Mouse (Mus musculus) kidney, postnatal 25 days (tissue): Measurements from ENCODE around the gene Tmem143.
"Not testable (repeated sequence)": the region's sequence is repeated elsewhere in the genome, so short reads cannot be mapped to it uniquely, and the experiment has no call there.

Experiments
- DNase-seq, 2 experiments: peaks; one replicate each; pipeline ENCODE4 v3.0.0; 2021; ENCODE audit warnings: mixed read lengths in 2 of 2

Tmem143 gene

GRCm38 (mm10) chr7:45923762-45924428, 27.2 kb downstream of the Tmem143 start, which contains the start of gene Ccdc114:
Gene Ccdc114 (plus strand): TSS chr7:45924072.
- DNase-seq: peak; percentile 86 to 95

DNA sequence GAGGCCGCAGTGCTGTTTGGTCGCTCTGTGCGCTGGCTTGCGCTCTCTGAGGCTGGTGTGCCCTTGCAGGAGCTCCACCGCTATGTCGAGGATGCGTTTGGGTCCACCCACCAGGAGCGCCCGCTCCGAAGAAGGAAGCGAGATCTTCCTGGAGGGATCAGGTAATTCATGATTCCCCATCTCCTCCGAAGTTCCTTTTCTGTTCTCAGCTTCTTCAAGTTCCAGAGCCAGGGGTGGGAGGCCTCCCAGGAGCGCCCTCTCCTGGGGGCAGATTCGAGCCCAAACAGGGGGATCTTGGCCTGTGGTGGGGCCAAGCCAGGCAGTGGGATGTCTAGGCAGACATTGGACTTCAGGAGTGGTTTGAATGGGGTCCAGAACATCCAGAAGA, 27.7 kb downstream of the Tmem143 start:
- peak; percentile 40 to 54 for DNase-seq

GRCm38 (mm10) chr7:45928626-45929295, 32.0 kb downstream of the Tmem143 start:
- no peak for DNase-seq

GRCm38 (mm10) chr7:45929688-45930087, 32.9 kb downstream of the Tmem143 start:
- DNase-seq: no peak

GRCm38 (mm10) chr7:45933766-45934165, 37.0 kb downstream of the Tmem143 start:
- not testable (repeated sequence) for DNase-seq

GRCm38 (mm10) chr7:45935114-45935513, 38.4 kb downstream of the Tmem143 start:
- peak; percentile 72 to 81 for DNase-seq

DNA sequence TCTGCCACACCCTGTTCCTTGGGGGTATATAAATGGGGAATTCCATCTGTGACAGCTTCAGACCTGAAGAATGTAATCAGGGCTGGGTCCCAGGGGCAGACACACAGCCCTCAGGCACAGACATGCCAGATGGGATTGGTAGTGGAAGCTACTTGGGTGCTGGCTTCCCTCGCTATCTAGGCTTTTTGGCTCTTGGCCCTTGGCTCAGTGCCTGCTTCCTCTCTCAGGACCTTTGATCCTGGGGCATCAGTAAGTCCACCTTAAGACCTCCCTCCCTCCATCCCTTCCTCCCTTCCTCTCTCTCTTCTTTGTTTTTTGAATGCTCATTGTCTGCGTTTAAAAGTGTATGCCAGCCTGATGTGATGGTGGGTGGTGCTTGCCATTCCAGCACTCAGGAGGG, 43.1 kb downstream of the Tmem143 start:
- DNase-seq: peak; percentile 73 to 79

DNA sequence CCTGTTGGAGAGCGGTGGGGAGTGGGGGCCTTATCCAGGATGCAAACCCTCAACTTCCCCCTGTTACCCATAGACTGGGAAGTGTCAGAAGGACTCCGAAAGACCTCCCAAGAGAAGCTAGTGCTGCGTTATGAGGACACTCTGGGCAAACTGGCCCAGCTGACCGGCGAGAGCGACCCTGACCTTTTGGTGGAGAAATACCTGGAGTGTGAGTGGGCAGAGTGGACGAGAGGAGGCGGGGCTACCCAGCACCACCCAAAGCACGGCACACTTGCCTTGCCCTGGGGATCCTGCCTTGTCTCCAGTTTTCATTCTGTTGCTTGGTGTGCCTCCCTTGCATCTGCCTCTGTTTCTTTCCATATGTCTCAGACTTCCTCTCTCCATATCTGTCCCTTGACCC, 45.2 kb downstream of the Tmem143 start:
- DNase-seq: no peak

GRCm38 (mm10) chr7:45943280-45943679, 46.5 kb downstream of the Tmem143 start:
- DNase-seq: not testable (repeated sequence)

DNA sequence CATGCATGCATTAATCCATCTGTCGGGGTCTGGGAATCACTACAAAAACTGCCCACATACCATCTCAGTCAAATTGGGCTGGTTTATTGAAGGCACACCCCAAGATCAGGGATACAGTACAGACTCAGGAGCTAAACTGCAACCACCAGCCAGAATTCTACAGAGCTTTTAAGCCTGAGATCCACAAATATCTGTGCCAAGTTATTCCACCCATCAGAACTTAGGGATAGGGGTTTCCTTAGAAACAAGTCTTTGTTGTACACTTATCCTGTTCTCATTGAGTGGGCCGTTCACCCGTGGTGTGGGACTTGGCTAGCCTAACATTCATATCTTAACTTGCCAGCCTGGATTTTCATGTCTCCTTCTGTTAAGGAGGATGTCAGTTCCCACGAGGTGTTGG, 52.3 kb downstream of the Tmem143 start:
- no peak for DNase-seq

GRCm38 (mm10) chr7:45956611-45957010, 59.9 kb downstream of the Tmem143 start:
- DNase-seq: no peak
